Mouse (Mus musculus) neural tube, embryonic 15.5 days (tissue): ENCODE measurements around the gene Nkd1. TPM values are rescaled to one million over a fixed set of nuclear protein-coding genes. Genes with fewer than 3 reads are reported as not detected.
A peak's percentile ranks its signal among the peaks of the same experiment; 100 is the strongest.

Experiments
- ATAC-seq: fragments of 200-750 bp; cut with Nextera tagmentation; 2 replicates; pipeline ENCODE4 v1.8.0; 2017; ENCODE audit warnings: mild to moderate bottlenecking, moderate TSS enrichment, moderate library complexity; ENCODE audit not compliant: low FRiP score
- H3K27ac ChIP-seq: fragments of 300-500 bp; sonication (generic); replicated peaks from 2 replicates; pipeline ENCODE4 v1.5.1; 2015; ENCODE audit warnings: mild to moderate bottlenecking, inconsistent platforms
- H3K27me3 ChIP-seq: fragments of 300-500 bp; sonication (generic); replicated peaks from 2 replicates; pipeline ENCODE4 v1.6.1; 2015; ENCODE audit warnings: inconsistent platforms
- H3K36me3 ChIP-seq: fragments of 300-500 bp; sonication (generic); 2 replicates; pipeline ENCODE4 v1.6.1; 2015; ENCODE audit warnings: inconsistent platforms
- H3K4me1 ChIP-seq: fragments of 300-500 bp; sonication (generic); 2 replicates; pipeline ENCODE4 v1.6.1; 2015; ENCODE audit warnings: inconsistent platforms
- H3K4me2 ChIP-seq: fragments of 300-500 bp; sonication (generic); 2 replicates; pipeline ENCODE4 v1.6.1; 2015; ENCODE audit warnings: inconsistent platforms, mild to moderate bottlenecking, moderate library complexity
- H3K4me3 ChIP-seq: fragments of 300-500 bp; sonication (generic); replicated peaks from 2 replicates; pipeline ENCODE4 v1.5.1; 2015; ENCODE audit warnings: mild to moderate bottlenecking, inconsistent platforms
- H3K9ac ChIP-seq: fragments of 300-500 bp; sonication (generic); replicated peaks from 2 replicates; pipeline ENCODE4 v1.6.1; 2015; ENCODE audit warnings: mild to moderate bottlenecking, inconsistent platforms
- H3K9me3 ChIP-seq: fragments of 300-500 bp; sonication (generic); replicated peaks from 2 replicates; pipeline ENCODE4 v1.6.1; 2016; ENCODE audit warnings: inconsistent platforms
- WGBS: fragments of 180-500 bp; shearing (Covaris S2); methylation state at CpG from one replicate; pipeline ENCODE4 v1.1.7; 2015; ENCODE audit warnings: mixed read lengths; 5-methylcytosine and 5-hydroxymethylcytosine counted together
- polyA plus RNA-seq: library from polyadenylated mRNA; unstranded; fragments of >200 nt; fragmentation: Nextera tagmentation; extraction: Ambion mirVana; gene quantifications from 2 replicates; pipeline ENCODE4 v1.2.1, GENCODE M21; 2015

The Nkd1 gene
- polyA plus RNA-seq, 1 experiment from 2014 or later, result 40.2 TPM

GRCm38 (mm10) chr8:88568211-88568610, 47.1 kb downstream of the Nkd1 start:
- H3K9ac ChIP-seq, result no peak overlapping the region
- WGBS, result 86% methylated on average over 3 of the region's 3 CpGs
- H3K4me2 ChIP-seq, result no peak overlapping the region
- no peaks in the 10 kb centered on the region for H3K36me3 ChIP-seq
- peaks cover 71% of the 10 kb centered on the region for H3K4me1 ChIP-seq
- H3K9me3 ChIP-seq, result no peaks in the 10 kb centered on the region
- no peak overlapping the region for H3K27ac ChIP-seq
- no peak overlapping the region for H3K4me3 ChIP-seq
- H3K27me3 ChIP-seq, result no peaks in the 10 kb centered on the region
- no peak for ATAC-seq

GRCm38 (mm10) chr8:88569366-88569765, 48.2 kb downstream of the Nkd1 start:
- ATAC-seq, result no peak
- H3K4me2 ChIP-seq, result no peak overlapping the region
- no peak overlapping the region for H3K9ac ChIP-seq
- H3K9me3 ChIP-seq, result no peaks in the 10 kb centered on the region
- H3K27me3 ChIP-seq, result no peaks in the 10 kb centered on the region
- H3K36me3 ChIP-seq, result no peaks in the 10 kb centered on the region
- H3K27ac ChIP-seq, result no peak overlapping the region
- WGBS, result 62% methylated on average over 7 of the region's 7 CpGs
- H3K4me3 ChIP-seq, result no peak overlapping the region
- peaks cover 72% of the 10 kb centered on the region for H3K4me1 ChIP-seq

GRCm38 (mm10) chr8:88570293-88570998, 49.3 kb downstream of the Nkd1 start:
- Histone ChIP-seq H3K9me3 (no peaks in the 10 kb centered on the region), H3K4me3 (no peak overlapping the region), H3K9ac (no peak overlapping the region), H3K4me2 (no peak overlapping the region), H3K4me1 (peaks cover 69% of the 10 kb centered on the region), H3K36me3 (no peaks in the 10 kb centered on the region), H3K27me3 (no peaks in the 10 kb centered on the region), H3K27ac (peak overlapping the region; percentile 33)
- peak; percentile 37; the same call in 1 of the 2 replicates for ATAC-seq
- 55% methylated on average over 10 of the region's 10 CpGs for WGBS

- H3K4me1 ChIP-seq, result peaks cover 70% of the 10 kb centered on the region
- no peak for ATAC-seq
- H3K27me3 ChIP-seq, result no peaks in the 10 kb centered on the region
- no peaks in the 10 kb centered on the region for H3K9me3 ChIP-seq
- no peak overlapping the region for H3K4me3 ChIP-seq
- no peaks in the 10 kb centered on the region for H3K36me3 ChIP-seq
- H3K27ac ChIP-seq, result no peak overlapping the region
- no peak overlapping the region for H3K9ac ChIP-seq
- H3K4me2 ChIP-seq, result no peak overlapping the region
- 68% methylated on average over 14 of the region's 14 CpGs for WGBS
Measured at GRCm38 (mm10) chr8:88571434-88572184, 50.5 kb downstream of the Nkd1 start.

GRCm38 (mm10) chr8:88572185-88572909, 51.2 kb downstream of the Nkd1 start:
- H3K9ac ChIP-seq, result no peak overlapping the region
- no peak overlapping the region for H3K4me2 ChIP-seq
- peaks cover 69% of the 10 kb centered on the region for H3K4me1 ChIP-seq
- H3K27ac ChIP-seq, result no peak overlapping the region
- 83% methylated on average over 12 of the region's 12 CpGs for WGBS
- no peak overlapping the region for H3K4me3 ChIP-seq
- no peaks in the 10 kb centered on the region for H3K9me3 ChIP-seq
- no peaks in the 10 kb centered on the region for H3K36me3 ChIP-seq
- no peaks in the 10 kb centered on the region for H3K27me3 ChIP-seq
- ATAC-seq, result no peak

- Histone ChIP-seq H3K4me1 (peaks cover 69% of the 10 kb centered on the region), H3K4me3 (no peak overlapping the region), H3K27ac (no peak overlapping the region), H3K36me3 (no peaks in the 10 kb centered on the region), H3K9ac (no peak overlapping the region), H3K4me2 (no peak overlapping the region), H3K27me3 (no peaks in the 10 kb centered on the region), H3K9me3 (no peaks in the 10 kb centered on the region)
- WGBS, result 73% methylated on average over 14 of the region's 14 CpGs
- no peak for ATAC-seq
Measured at GRCm38 (mm10) chr8:88572941-88573645, 51.9 kb downstream of the Nkd1 start.

- Histone ChIP-seq H3K4me2 (no peak overlapping the region), H3K9ac (no peak overlapping the region), H3K4me3 (no peak overlapping the region), H3K4me1 (peaks cover 70% of the 10 kb centered on the region), H3K27ac (no peak overlapping the region), H3K36me3 (no peaks in the 10 kb centered on the region), H3K9me3 (no peaks in the 10 kb centered on the region), H3K27me3 (no peaks in the 10 kb centered on the region)
- no peak for ATAC-seq
- WGBS, result 81% methylated on average over 5 of the region's 5 CpGs
Measured at GRCm38 (mm10) chr8:88574975-88575374, 53.8 kb downstream of the Nkd1 start.

GRCm38 (mm10) chr8:88576351-88577142, 55.4 kb downstream of the Nkd1 start:
- Histone ChIP-seq H3K4me2 (no peak overlapping the region), H3K9me3 (no peaks in the 10 kb centered on the region), H3K4me1 (peaks cover 59% of the 10 kb centered on the region), H3K27ac (peak overlapping the region; percentile 9; the same call in 1 of the 2 replicates), H3K36me3 (no peaks in the 10 kb centered on the region), H3K27me3 (no peaks in the 10 kb centered on the region), H3K4me3 (no peak overlapping the region), H3K9ac (no peak overlapping the region)
- ATAC-seq, result no peak
- 83% methylated on average over 10 of the region's 10 CpGs for WGBS

- whole genome bisulfite sequencing, result 54% methylated on average over 5 of the region's 5 CpGs
- H3K9ac ChIP-seq, result no peak overlapping the region
- no peaks in the 10 kb centered on the region for H3K36me3 ChIP-seq
- no peak for ATAC-seq
- no peaks in the 10 kb centered on the region for H3K9me3 ChIP-seq
- H3K4me2 ChIP-seq, result no peak overlapping the region
- H3K27ac ChIP-seq, result no peak overlapping the region
- H3K27me3 ChIP-seq, result no peaks in the 10 kb centered on the region
- no peak overlapping the region for H3K4me3 ChIP-seq
- peaks cover 47% of the 10 kb centered on the region for H3K4me1 ChIP-seq
Measured at GRCm38 (mm10) chr8:88577666-88578065, 56.5 kb downstream of the Nkd1 start.

GRCm38 (mm10) chr8:88578413-88579175, 57.4 kb downstream of the Nkd1 start:
- H3K4me3 ChIP-seq, result no peak overlapping the region
- no peak overlapping the region for H3K9ac ChIP-seq
- H3K4me1 ChIP-seq, result peaks cover 43% of the 10 kb centered on the region
- WGBS, result 55% methylated on average over 14 of the region's 14 CpGs
- H3K4me2 ChIP-seq, result no peak overlapping the region
- H3K36me3 ChIP-seq, result no peaks in the 10 kb centered on the region
- H3K27me3 ChIP-seq, result no peaks in the 10 kb centered on the region
- no peak overlapping the region for H3K27ac ChIP-seq
- H3K9me3 ChIP-seq, result no peaks in the 10 kb centered on the region
- peak; percentile 45; the same call in 1 of the 2 replicates for ATAC-seq
